Mouse (Mus musculus): ENCODE measurements around the gene Zscan26. TPM values are rescaled to one million over a fixed set of nuclear protein-coding genes. Genes with fewer than 3 reads are reported as not detected.

Zscan26 gene
- total and polyA plus RNA-seq, 2 experiments from 2014 or later: 17.5 to 19.5 TPM

GRCm38 (mm10) chr13:21418865-21419264 lies 34.7 kb downstream of the Zscan26 start:
- Histone ChIP-seq H3K36me3 (replicated peaks; ENCODE audit: control insufficient read depth, insufficient read depth, low read length) (no peaks in the 10 kb centered on the region), H3K4me3 (ENCODE audit: low read depth, low read length) (no peak overlapping the region), H3K9ac (replicated peaks; ENCODE audit: low read depth, low read length) (no peak overlapping the region), H3K27me3 (ENCODE audit: control insufficient read depth, insufficient read depth, low read length) (no peaks in the 10 kb centered on the region), H3K9me3 (replicated peaks; ENCODE audit: control insufficient read depth, low read length) (no peaks in the 10 kb centered on the region), H3K27ac (ENCODE audit: low read depth) (no peak overlapping the region), H3K4me1 (ENCODE audit: control insufficient read depth, insufficient read depth) (peaks cover 10% of the 10 kb centered on the region), H3K4me2 (ENCODE audit: low read depth, low read length) (no peak overlapping the region)
- 30% methylated on average over 6 of the region's 6 CpGs for WGBS
- DNase-seq (ENCODE audit: low spot score): no peak
- no peak for ATAC-seq (ENCODE audit: insufficient read depth, low read depth)
- TF ChIP-seq CTCF (IDR thresholded peaks at IDR 0.05; ENCODE audit: low read depth): no peak
- no peak for TF ChIP-seq EP300 (IDR thresholded peaks at IDR 0.05; ENCODE audit: low read depth)

- 88% methylated on average over 6 of the region's 6 CpGs for WGBS
- Histone ChIP-seq H3K4me1 (ENCODE audit: control insufficient read depth, insufficient read depth) (peaks cover 10% of the 10 kb centered on the region), H3K27ac (ENCODE audit: low read depth) (no peak overlapping the region), H3K36me3 (replicated peaks; ENCODE audit: control insufficient read depth, insufficient read depth, low read length) (no peaks in the 10 kb centered on the region), H3K9me3 (replicated peaks; ENCODE audit: control insufficient read depth, low read length) (no peaks in the 10 kb centered on the region), H3K4me2 (ENCODE audit: low read depth, low read length) (no peak overlapping the region), H3K9ac (replicated peaks; ENCODE audit: low read depth, low read length) (no peak overlapping the region), H3K4me3 (ENCODE audit: low read depth, low read length) (no peak overlapping the region), H3K27me3 (ENCODE audit: control insufficient read depth, insufficient read depth, low read length) (no peaks in the 10 kb centered on the region)
- ATAC-seq (ENCODE audit: insufficient read depth, low read depth) (no peak), DNase-seq (ENCODE audit: low spot score) (no peak)
- TF ChIP-seq EP300 (IDR thresholded peaks at IDR 0.05; ENCODE audit: low read depth) (no peak), CTCF (IDR thresholded peaks at IDR 0.05; ENCODE audit: low read depth) (no peak)
Measured at GRCm38 (mm10) chr13:21417298-21418010, 36.1 kb downstream of the Zscan26 start.

GRCm38 (mm10) chr13:21415750-21416149 lies 37.8 kb downstream of the Zscan26 start:
- WGBS: 89% methylated on average over 2 of the region's 2 CpGs

GRCm38 (mm10) chr13:21415266-21415665 lies 38.3 kb downstream of the Zscan26 start:
- Histone ChIP-seq H3K4me1 (ENCODE audit: control insufficient read depth, insufficient read depth) (peaks cover 11% of the 10 kb centered on the region), H3K27me3 (ENCODE audit: control insufficient read depth, insufficient read depth, low read length) (no peaks in the 10 kb centered on the region), H3K36me3 (replicated peaks; ENCODE audit: control insufficient read depth, insufficient read depth, low read length) (no peaks in the 10 kb centered on the region), H3K4me2 (ENCODE audit: low read depth, low read length) (no peak overlapping the region), H3K4me3 (ENCODE audit: low read depth, low read length) (no peak overlapping the region), H3K27ac (ENCODE audit: low read depth) (0 out of 2 replicates have a peak overlapping the region, but pooled peaks have one; percentile 25), H3K9me3 (replicated peaks; ENCODE audit: control insufficient read depth, low read length) (no peaks in the 10 kb centered on the region), H3K9ac (replicated peaks; ENCODE audit: low read depth, low read length) (no peak overlapping the region; the same call in 1 of the 2 replicates)
- DNase-seq (ENCODE audit: low spot score) (no peak), ATAC-seq (ENCODE audit: insufficient read depth, low read depth) (no peak)
- 55% methylated on average over 4 of the region's 4 CpGs for WGBS
- TF ChIP-seq EP300 (IDR thresholded peaks at IDR 0.05; ENCODE audit: low read depth) (no peak), CTCF (IDR thresholded peaks at IDR 0.05; ENCODE audit: low read depth) (no peak)

More at GRCm38 (mm10) chr13:21415750-21416149, 37.8 kb downstream of the Zscan26 start:
- no peaks in the 10 kb centered on the region for H3K36me3 ChIP-seq (replicated peaks; ENCODE audit: control insufficient read depth, insufficient read depth, low read length)
- no peak for TF ChIP-seq CTCF (IDR thresholded peaks at IDR 0.05; ENCODE audit: low read depth)
- TF ChIP-seq EP300 (IDR thresholded peaks at IDR 0.05; ENCODE audit: low read depth): no peak
- DNase-seq (ENCODE audit: low spot score): no peak
- no peak overlapping the region for H3K27ac ChIP-seq (ENCODE audit: low read depth)
- no peak overlapping the region for H3K4me3 ChIP-seq (ENCODE audit: low read depth, low read length)
- no peak overlapping the region for H3K4me2 ChIP-seq (ENCODE audit: low read depth, low read length)
- H3K9ac ChIP-seq (replicated peaks; ENCODE audit: low read depth, low read length): no peak overlapping the region
- no peaks in the 10 kb centered on the region for H3K9me3 ChIP-seq (replicated peaks; ENCODE audit: control insufficient read depth, low read length)
- no peak for ATAC-seq (ENCODE audit: insufficient read depth, low read depth)
- H3K27me3 ChIP-seq (ENCODE audit: control insufficient read depth, insufficient read depth, low read length): no peaks in the 10 kb centered on the region
- H3K4me1 ChIP-seq (ENCODE audit: control insufficient read depth, insufficient read depth): peaks cover 10% of the 10 kb centered on the region

GRCm38 (mm10) chr13:21414231-21415212 lies 39.0 kb downstream of the Zscan26 start:
- Histone ChIP-seq H3K9me3 (replicated peaks; ENCODE audit: control insufficient read depth, low read length) (no peaks in the 10 kb centered on the region), H3K4me2 (ENCODE audit: low read depth, low read length) (no peak overlapping the region), H3K27me3 (ENCODE audit: control insufficient read depth, insufficient read depth, low read length) (no peaks in the 10 kb centered on the region), H3K9ac (replicated peaks; ENCODE audit: low read depth, low read length) (no peak overlapping the region; the same call in 1 of the 2 replicates), H3K4me3 (ENCODE audit: low read depth, low read length) (no peak overlapping the region), H3K36me3 (replicated peaks; ENCODE audit: control insufficient read depth, insufficient read depth, low read length) (no peaks in the 10 kb centered on the region), H3K4me1 (ENCODE audit: control insufficient read depth, insufficient read depth) (peaks cover 13% of the 10 kb centered on the region), H3K27ac (ENCODE audit: low read depth) (0 out of 2 replicates have a peak overlapping the region, but pooled peaks have one; percentile 25)
- 46% methylated on average over 14 of the region's 15 CpGs for WGBS
- TF ChIP-seq CTCF (IDR thresholded peaks at IDR 0.05; ENCODE audit: low read depth) (no peak), EP300 (IDR thresholded peaks at IDR 0.05; ENCODE audit: low read depth) (no peak)
- ATAC-seq (ENCODE audit: insufficient read depth, low read depth) (no peak), DNase-seq (ENCODE audit: low spot score) (peak; percentile 31)
